Mouse (Mus musculus): ENCODE measurements around the gene Hoga1.

DNA sequence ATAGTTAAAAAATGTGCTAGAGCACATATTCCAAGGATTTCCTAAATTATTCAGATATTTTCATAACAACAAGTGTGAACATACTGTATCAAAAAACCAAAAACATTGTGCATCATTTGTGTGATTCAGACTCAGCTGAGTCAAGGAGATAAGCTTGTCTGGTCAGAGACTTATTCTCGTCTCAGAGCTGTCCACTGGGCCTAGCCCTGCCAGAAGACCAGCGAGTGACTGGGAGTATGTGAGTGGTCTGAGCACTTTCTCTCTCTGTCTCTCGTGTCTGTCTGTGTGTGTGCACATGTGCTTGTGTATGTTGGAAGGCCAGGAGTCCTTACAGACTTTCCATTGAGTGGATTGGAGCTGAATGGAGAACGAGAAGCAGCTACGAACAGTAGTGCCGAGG lies 30.4 kb upstream of the Hoga1 start:
- no peak for TF ChIP-seq GATA1 (IDR thresholded peaks at IDR 0.05; ENCODE audit: borderline replicate concordance, low read length)
- TF ChIP-seq CTCF (IDR thresholded peaks at IDR 0.05; ENCODE audit: low read depth, low read length): no peak
- TF ChIP-seq POLR2AphosphoS5 (IDR thresholded peaks at IDR 0.05; ENCODE audit: insufficient replicate concordance, low read depth, low read length): no peak
- TF ChIP-seq TAL1 (conservative IDR thresholded peaks at IDR 0.05; ENCODE audit: low read depth, low read length): no peak
- TF ChIP-seq GATA2 (IDR thresholded peaks at IDR 0.05; ENCODE audit: borderline replicate concordance, low read depth, low read length): no peak

Data from G1E (cell line).